Mouse (Mus musculus) thymus, postnatal 4 days (tissue): ENCODE measurements around the gene Pdk2.
A peak's percentile ranks its signal among the peaks of the same experiment; 100 is the strongest.

ENCODE experiments used
- DNase-seq: peaks from one replicate; pipeline ENCODE4 v3.0.0; 2021

Pdk2 gene

DNA sequence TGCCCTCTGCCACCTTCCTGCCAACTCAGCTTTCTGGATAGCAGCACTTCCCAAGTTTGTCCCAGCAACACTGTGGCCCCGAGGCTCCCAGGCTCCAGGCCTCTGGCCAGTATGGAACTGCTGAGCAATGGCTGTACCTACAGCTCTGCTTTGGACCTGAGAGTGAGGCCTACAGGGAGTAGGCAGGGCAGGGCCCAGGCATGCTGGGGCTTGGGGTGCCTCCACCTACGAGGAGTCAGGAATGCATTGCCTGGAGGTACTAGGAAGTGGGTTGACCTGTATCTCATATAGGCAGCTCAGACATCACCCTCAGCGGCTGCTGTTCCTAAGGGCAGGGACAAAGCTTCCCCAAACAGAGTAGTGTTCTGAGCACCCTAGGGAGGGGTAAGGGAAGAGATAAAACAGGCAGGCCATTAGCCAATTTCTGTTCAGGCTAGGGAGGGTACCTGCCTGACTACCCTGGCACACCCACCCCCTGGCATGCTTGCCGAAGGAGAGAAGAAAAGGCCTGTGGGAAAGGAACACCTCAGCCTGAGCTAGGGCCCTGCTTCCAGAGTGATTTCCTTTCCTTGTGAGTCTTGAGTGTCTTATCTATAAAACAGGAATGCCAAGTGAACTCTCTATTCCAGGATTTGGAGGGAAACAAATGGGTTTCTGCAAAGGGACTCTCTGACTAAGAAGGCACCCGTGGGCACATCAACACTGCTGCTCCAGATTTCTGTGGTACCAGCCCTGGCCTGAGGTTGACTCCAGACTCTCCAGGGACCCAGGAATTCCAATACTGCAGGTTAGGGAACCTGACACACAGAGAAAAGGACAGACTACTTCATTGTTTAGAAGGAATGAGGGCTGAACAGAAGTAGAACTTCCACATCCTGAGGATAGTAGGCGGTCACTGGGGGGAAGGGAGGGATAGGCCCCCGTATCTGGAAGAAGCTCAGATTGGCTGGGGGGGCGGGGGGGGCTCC lies 29.3 kb upstream of the Pdk2 start:
- DNase-seq = no peak

DNA sequence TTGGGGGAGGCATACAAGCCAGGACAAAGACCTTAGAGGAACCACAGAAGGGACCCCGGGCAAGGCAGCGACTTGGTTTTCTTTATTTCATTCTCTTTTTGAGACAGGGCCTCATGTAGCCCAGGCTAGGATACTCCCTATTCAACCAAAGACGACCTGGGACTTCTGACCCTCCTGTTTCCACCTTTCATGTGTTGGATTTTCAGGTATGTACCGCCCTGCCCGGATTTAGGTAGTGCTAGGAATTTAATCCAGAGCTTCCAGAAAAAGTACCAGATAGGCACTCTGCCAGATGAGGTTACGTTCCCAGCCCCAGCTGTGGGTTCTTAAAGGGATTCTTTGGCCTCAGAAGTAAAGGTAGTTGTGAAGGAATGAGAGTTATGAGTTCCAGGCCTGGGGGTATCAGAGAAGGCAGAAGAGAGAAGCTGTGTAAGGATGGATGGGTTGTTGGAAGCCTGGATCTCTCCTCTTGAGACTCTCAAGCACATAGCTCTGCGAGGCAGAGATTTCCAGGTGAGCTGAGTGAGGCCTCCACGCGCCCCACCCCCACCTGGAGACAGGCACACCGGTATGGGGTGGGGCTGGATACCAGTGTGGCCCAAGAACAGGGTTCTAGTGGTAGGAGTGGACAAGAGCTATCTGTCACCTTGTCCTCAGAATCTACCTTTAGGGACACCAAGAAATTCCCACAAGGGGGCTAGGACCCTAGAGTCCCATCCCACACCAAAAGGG lies 28.2 kb upstream of the Pdk2 start:
- no peak for DNase-seq

DNA sequence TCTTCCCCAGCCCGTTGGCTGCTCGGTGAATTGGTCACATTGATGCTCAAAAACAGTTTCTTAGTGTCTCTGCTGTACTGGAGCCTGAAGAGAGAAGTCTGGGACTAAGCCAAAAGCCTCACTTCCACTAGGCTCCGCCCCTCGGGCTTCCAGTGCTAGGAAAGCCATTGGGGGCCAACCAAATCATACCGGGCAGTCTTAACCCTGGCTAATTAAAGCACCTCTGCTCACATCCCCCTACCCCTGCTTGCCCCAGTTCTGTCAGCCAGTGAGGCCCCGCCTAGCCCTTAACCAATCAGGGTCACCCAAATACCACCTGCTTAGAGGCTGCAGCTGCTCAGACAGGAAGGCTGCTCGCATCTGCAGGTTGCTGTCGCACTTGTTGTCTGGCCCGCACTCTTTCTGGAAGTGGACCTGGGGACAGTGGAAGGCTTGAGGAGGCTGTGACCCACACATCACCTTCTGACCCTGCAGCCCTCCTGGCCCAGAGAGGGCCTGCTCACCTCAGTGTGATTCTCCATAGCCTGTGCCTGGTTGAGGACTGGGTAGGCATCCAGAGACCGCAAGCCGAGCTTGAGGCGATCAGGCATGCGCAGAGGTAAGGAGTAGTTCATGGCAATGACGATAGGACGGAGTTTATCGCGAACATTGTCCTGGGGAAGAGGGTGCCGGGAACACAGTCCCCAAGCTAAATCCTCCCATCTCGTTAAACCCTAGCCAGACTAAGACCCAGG lies 15.8 kb upstream of the Pdk2 start:
- peak; percentile 68 for DNase-seq

- no peak for DNase-seq
Measured at GRCm38 (mm10) chr11:95053062-95053461, 11.9 kb upstream of the Pdk2 start.

GRCm38 (mm10) chr11:95046980-95047680 lies 6.0 kb upstream of the Pdk2 start:
- peak; percentile 66 for DNase-seq

- DNase-seq = no peak
Measured at GRCm38 (mm10) chr11:95044185-95044870, 3.2 kb upstream of the Pdk2 start.

DNA sequence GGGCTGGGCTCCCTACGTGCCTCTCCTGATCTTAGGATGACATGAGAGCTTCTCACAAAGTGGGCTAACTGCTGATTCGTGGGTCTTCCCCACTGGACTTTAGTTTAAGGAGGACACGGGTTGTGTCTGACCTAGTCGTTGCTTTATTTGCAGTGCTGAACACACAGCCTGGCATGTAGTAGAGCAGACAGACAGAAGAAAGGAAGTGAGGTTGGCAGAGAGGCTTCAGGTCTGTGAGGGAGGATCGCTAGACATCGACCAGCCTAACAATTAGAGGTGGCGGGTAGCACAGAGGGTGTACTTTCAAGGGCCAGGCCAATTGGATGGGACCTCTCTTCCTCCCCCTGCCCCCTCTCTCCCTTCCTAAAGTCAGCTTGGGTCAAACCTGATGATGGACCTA lies 2.5 kb upstream of the Pdk2 start:
- DNase-seq = no peak

GRCm38 (mm10) chr11:95043060-95043459 lies 1.9 kb upstream of the Pdk2 start:
- no peak for DNase-seq

DNA sequence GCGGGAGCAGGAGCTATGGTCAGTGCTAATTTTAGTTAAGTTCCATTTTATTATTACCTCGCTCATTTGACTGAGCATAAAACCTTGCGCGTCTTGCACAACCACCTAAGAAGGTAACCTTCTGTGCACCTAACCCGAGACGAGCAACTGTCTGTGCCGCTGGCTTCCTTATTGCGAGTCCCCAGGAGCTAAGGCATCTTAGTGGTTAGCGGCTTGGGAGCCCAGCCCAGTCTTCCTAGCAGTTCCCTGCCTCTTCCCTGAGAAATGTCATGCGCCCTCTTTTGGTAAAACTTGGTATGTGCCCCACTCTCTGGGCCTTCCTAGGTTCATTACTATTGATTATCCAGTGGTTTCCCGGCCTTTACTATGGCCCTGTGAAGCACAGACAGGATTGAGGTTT lies 942 bp upstream of the Pdk2 start:
- peak; percentile 75 for DNase-seq

DNA sequence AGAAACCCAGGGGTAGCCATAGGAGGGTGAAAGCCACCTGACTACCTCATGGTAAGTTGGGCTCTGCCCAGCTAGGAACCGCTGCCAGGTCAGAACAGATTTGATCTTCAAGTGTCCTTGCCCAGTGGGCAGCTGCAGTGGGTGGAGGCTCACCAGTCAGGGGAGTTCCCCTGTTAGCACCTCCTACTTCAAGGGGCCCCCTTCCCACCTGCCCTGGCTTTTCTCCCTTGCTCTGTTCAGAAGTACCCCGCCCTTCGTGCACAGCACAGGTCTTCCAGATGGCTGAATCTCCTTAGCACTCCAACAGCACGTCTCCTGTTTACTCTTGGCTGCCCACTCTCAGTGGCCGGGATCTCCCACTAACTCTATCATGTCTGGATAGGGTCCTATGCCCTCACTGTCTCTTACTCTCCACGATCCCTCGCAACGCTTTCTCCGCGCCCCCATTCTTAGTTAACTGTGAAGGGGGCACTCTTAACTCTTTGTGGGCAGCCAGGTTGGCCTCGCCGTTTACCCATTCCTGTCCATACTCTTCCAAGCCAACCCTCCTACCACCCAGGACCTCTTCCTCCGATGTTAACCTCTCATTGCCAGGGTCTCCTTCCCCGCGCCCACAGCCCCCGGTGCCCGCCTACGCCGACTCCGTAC lies 539 bp downstream of the Pdk2 start:
- peak; percentile 49 for DNase-seq

DNA sequence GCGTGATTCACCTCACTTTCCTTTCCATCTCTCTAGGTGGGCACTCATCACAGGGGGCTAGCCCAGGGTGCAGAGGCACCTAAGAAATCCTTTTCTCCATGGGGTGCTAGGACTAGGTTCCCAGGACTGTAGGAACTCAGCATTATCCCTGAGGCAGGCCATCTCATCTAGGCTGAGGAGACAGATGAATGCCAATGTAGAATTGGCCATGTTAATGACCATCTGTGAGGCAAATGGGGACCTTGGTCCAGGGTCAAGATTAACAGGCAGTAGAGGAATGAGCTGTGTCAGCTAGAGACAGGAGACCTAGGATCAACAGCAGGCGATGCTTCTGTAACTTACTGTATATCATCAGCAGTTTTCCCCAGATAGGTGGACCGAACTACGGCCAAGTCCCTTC lies 1.4 kb downstream of the Pdk2 start:
- no peak for DNase-seq

GRCm38 (mm10) chr11:95038818-95039655 lies 2.1 kb downstream of the Pdk2 start:
- DNase-seq = no peak

- no peak for DNase-seq
Measured at GRCm38 (mm10) chr11:95038156-95038817, 2.9 kb downstream of the Pdk2 start.

DNA sequence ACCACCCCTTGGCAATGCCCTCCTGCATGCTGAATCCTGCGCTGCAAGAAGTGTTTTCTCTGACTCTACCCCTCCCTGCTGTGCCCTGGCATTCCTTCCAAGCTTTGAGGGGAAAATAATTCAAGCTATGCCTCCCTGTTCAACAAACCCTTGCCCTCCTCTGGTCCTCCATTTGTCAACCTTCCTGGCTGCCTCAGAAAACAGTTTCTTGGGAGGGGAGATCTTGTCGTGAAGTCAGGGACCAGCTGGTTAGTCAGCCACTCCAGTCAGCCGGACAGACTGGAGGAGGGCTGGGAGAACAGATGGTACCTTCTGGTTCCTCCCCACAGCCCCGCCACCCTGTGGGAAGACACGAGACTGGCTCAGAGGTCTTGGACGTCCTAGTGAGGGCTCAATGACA lies 3.8 kb downstream of the Pdk2 start:
- no peak for DNase-seq

DNA sequence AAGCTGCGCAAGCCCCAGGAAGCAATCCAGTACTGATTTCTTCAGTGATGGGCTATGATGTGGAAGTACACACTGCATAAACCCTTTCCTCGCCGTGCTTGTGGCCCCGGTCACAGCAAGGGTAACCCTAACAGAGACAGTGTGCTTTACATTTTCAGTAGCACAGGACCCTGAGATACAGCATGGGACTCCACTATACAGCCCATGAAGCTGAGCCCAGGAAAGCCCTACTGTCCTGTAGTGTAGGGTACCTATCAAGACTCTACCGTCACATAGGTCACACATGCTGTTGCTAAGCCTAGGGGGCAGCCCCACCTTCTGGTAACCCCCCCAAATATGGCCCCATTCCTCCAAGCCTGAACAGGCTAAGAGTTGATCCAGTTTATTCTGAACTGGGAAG lies 4.6 kb downstream of the Pdk2 start:
- DNase-seq = no peak

DNA sequence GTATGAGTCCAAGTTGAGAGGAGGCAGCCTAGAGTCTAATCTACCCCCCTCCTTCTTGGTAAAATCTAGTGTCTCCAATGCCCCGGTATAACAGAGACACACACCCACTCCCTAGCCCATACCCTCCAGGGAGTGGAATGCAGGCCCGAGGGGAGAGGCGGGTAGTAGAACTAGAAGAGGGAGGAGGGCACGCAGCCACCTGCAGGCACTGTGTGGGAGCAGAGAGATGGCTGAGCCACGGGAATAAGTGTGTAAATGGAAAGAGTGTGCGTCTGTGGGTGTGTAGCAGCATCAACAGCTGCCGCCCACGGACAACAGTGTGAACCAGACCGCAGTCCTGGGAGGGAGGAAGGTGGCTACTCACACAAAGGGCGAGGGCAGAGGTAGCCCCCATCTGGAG lies 6.3 kb downstream of the Pdk2 start:
- no peak for DNase-seq

DNA sequence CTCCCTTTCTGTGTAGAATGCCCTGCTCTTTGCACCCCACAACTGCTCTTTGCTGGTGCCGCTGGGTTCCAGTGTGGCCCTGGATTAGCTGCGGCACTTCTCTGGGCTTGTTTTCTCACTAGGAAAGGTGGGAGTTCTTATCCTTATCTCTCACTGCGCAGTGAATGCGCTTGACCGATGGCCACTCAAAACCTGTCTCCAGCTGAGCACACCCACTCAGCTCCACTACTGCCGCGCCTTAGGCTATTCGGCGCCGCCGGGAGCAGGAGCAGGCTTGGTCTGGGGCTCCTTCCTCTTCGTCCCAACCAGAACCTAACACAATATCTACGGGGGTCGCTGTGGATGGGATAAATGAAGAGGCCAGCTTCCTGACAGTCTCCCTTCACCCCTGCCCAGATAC lies 7.5 kb downstream of the Pdk2 start:
- no peak for DNase-seq

- DNase-seq = no peak
Measured at GRCm38 (mm10) chr11:95032945-95033344, 8.2 kb downstream of the Pdk2 start.

- DNase-seq = no peak
Measured at GRCm38 (mm10) chr11:95027850-95028470, 13.2 kb downstream of the Pdk2 start.

DNA sequence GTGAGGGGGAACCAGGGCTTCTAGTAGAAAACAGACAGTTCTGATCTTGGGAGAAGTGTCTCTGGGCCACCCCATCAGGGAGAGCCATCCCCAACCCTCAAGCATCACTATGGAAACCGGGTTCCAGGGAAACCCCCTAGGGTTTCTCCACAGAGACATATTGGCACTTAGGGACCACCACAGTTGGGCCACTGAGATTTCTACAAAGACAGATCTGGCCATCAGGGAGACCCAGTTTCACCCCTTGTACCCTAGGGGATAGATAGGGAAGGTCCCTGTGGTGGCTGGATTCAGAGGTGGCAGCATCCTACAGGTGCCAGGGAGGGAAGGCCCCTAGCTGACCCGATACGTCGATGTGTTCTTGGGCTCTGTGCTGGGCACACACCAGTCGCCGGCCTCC lies 14.3 kb downstream of the Pdk2 start:
- DNase-seq = no peak
